Mouse (Mus musculus) heart, adult 2 months (tissue): ENCODE measurements at regions not wholly inside any gene's neighbourhood (a gene's known extent, or its start where the extent isn't known, plus 50 kb on each side); places are given as distances from the start of the nearest gene placed in this dataset.
"Not testable (repeated sequence)": the region's sequence is repeated elsewhere in the genome, so short reads cannot be mapped to it uniquely, and the experiment has no call there.

Experiments
- DNase-seq, 2 experiments: peaks; one replicate each; pipeline ENCODE4 v3.0.0; 2021
- H3K27ac ChIP-seq: fragments of 200-600 bp; 2 replicates; pipeline ENCODE4 v1.8.1; 2022
- H3K27me3 ChIP-seq: fragments of 200-500 bp; 2 replicates; pipeline ENCODE4 v1.6.1; 2012; ENCODE audit warnings: mild to moderate bottlenecking, low read length, inconsistent platforms, mixed read lengths; ENCODE audit not compliant: control insufficient read depth, insufficient read depth
- H3K36me3 ChIP-seq: fragments of 200-500 bp; 2 replicates; pipeline ENCODE4 v1.6.1; 2012; ENCODE audit warnings: low read length, inconsistent platforms; ENCODE audit not compliant: control insufficient read depth, insufficient read depth
- H3K4me1 ChIP-seq: fragments of 200-500 bp; 2 replicates; pipeline ENCODE4 v1.6.1; 2011; ENCODE audit warnings: low read length; ENCODE audit not compliant: control insufficient read depth, insufficient read depth
- H3K4me3 ChIP-seq: fragments of 200-600 bp; 2 replicates; pipeline ENCODE4 v1.8.1; 2022
- H3K79me2 ChIP-seq: fragments of 200-500 bp; replicated peaks from 2 replicates; pipeline ENCODE4 v1.6.1; 2012; ENCODE audit warnings: mild to moderate bottlenecking, inconsistent platforms, low read length, moderate library complexity, mixed read lengths; ENCODE audit not compliant: control insufficient read depth, insufficient read depth
- H3K9ac ChIP-seq: fragments of 200-500 bp; 2 replicates; pipeline ENCODE4 v1.6.1; 2012; ENCODE audit warnings: low read depth, mild to moderate bottlenecking, control low read depth, inconsistent platforms, low read length, mixed read lengths
- WGBS: fragments of 180-500 bp; shearing (Covaris S2); methylation state at CpG from one replicate; pipeline ENCODE4 v1.1.7; 2018; 5-methylcytosine and 5-hydroxymethylcytosine counted together
- intact Hi-C: fragments of 180-260 bp; cut with DNase I; formaldehyde crosslinking; loops from one replicate; pipeline ENCODE4 v1.15.1; 2025

GRCm38 (mm10) chrY:74732116-74732515, 108.4 kb downstream of the Gm21913 start:
- H3K27me3 ChIP-seq, H3K27ac ChIP-seq, intact Hi-C loops, H3K4me3 ChIP-seq, H3K9ac ChIP-seq, H3K4me1 ChIP-seq, H3K36me3 ChIP-seq, H3K79me2 ChIP-seq: not testable (repeated sequence)
- peak; percentile 2 to 5 for DNase-seq
- no CpG with 5 or more reads among the region's 9 CpGs for WGBS
